Mouse (Mus musculus) heart, adult 2 months (tissue): ENCODE results near the gene Crlf3. TPM values are rescaled to one million over a fixed set of nuclear protein-coding genes. Genes with fewer than 3 reads are reported as not detected.
"Not testable (repeated sequence)": the region's sequence is repeated elsewhere in the genome, so short reads cannot be mapped to it uniquely, and the experiment has no call there.

Experiments
- DNase-seq, 2 experiments: peaks; one replicate each; pipeline ENCODE4 v3.0.0; 2021
- H3K27ac ChIP-seq: fragments of 200-600 bp; 2 replicates; pipeline ENCODE4 v1.8.1; 2022
- H3K27me3 ChIP-seq: fragments of 200-500 bp; 2 replicates; pipeline ENCODE4 v1.6.1; 2012; ENCODE audit warnings: mild to moderate bottlenecking, low read length, inconsistent platforms, mixed read lengths; ENCODE audit not compliant: control insufficient read depth, insufficient read depth
- H3K36me3 ChIP-seq: fragments of 200-500 bp; 2 replicates; pipeline ENCODE4 v1.6.1; 2012; ENCODE audit warnings: low read length, inconsistent platforms; ENCODE audit not compliant: control insufficient read depth, insufficient read depth
- H3K4me1 ChIP-seq: fragments of 200-500 bp; 2 replicates; pipeline ENCODE4 v1.6.1; 2011; ENCODE audit warnings: low read length; ENCODE audit not compliant: control insufficient read depth, insufficient read depth
- H3K4me3 ChIP-seq: fragments of 200-600 bp; 2 replicates; pipeline ENCODE4 v1.8.1; 2022
- H3K79me2 ChIP-seq: fragments of 200-500 bp; replicated peaks from 2 replicates; pipeline ENCODE4 v1.6.1; 2012; ENCODE audit warnings: mild to moderate bottlenecking, inconsistent platforms, low read length, moderate library complexity, mixed read lengths; ENCODE audit not compliant: control insufficient read depth, insufficient read depth
- H3K9ac ChIP-seq: fragments of 200-500 bp; 2 replicates; pipeline ENCODE4 v1.6.1; 2012; ENCODE audit warnings: low read depth, mild to moderate bottlenecking, control low read depth, inconsistent platforms, low read length, mixed read lengths
- CTCF ChIP-seq: fragments of 200-600 bp; IDR thresholded peaks from 2 replicates; pipeline ENCODE4 v1.8.1; 2022; ENCODE audit warnings: antibody characterized with exemption, mild to moderate bottlenecking, moderate library complexity
- EP300 ChIP-seq: fragments of 200-500 bp; IDR thresholded peaks from 2 replicates; pipeline ENCODE4 v1.6.1; 2011; ENCODE audit warnings: low read depth, low read length, control low read depth; ENCODE audit not compliant: insufficient read depth
- POLR2A ChIP-seq: fragments of 200-500 bp; IDR thresholded peaks from 2 replicates; pipeline ENCODE4 v1.6.1; 2011; ENCODE audit warnings: mild to moderate bottlenecking, low read depth, low read length, control low read depth; ENCODE audit not compliant: insufficient read depth
- WGBS: fragments of 180-500 bp; shearing (Covaris S2); methylation state at CpG from one replicate; pipeline ENCODE4 v1.1.7; 2018; 5-methylcytosine and 5-hydroxymethylcytosine counted together
- intact Hi-C: fragments of 180-260 bp; cut with DNase I; formaldehyde crosslinking; loops from one replicate; pipeline ENCODE4 v1.15.1; 2025
- polyA plus RNA-seq: library from polyadenylated mRNA; depleted of rRNA; stranded (reverse); fragments of >200 nt; gene quantifications from 2 replicates; pipeline ENCODE4 v1.2.3, GENCODE M21; 2012
- total RNA-seq, 2 experiments: library from RNA; stranded (reverse); gene quantifications; 2 replicates each; pipeline ENCODE4 v1.2.3; 2021

Crlf3 gene
- total and polyA plus RNA-seq, 3 experiments: 8.0 to 10.9 (median 10.8) TPM

GRCm38 (mm10) chr11:80075608-80076277, 5.0 kb downstream of the Crlf3 start:
- peaks cover 4% of the 10 kb centered on the region for H3K4me1 ChIP-seq
- peaks cover 9% of the 10 kb centered on the region; the same call in 1 of the 2 replicates for H3K79me2 ChIP-seq
- no peak overlapping the region for H3K9ac ChIP-seq
- peaks cover 7% of the 10 kb centered on the region for H3K36me3 ChIP-seq
- no peak overlapping the region for H3K4me3 ChIP-seq
- intact Hi-C loops: no loop called here
- no peak overlapping the region for H3K27ac ChIP-seq
- no peak for DNase-seq
- TF ChIP-seq CTCF (no peak), EP300 (no peak), POLR2A (no peak)
- 86% methylated on average over 5 of the region's 5 CpGs for WGBS
- no peaks in the 10 kb centered on the region for H3K27me3 ChIP-seq

GRCm38 (mm10) chr11:80072365-80072764, 8.4 kb downstream of the Crlf3 start:
- TF ChIP-seq POLR2A (no peak), EP300 (no peak), CTCF (no peak)
- no peak for DNase-seq
- H3K27ac ChIP-seq: no peak overlapping the region
- H3K4me3 ChIP-seq: no peak overlapping the region
- H3K36me3 ChIP-seq: peaks cover 3% of the 10 kb centered on the region
- H3K27me3 ChIP-seq: no peaks in the 10 kb centered on the region
- peaks cover 7% of the 10 kb centered on the region; the same call in 1 of the 2 replicates for H3K79me2 ChIP-seq
- WGBS: 51% methylated on average over 3 of the region's 3 CpGs
- intact Hi-C loops: no loop called here
- H3K4me1 ChIP-seq: peaks cover 5% of the 10 kb centered on the region
- no peak overlapping the region for H3K9ac ChIP-seq

- Histone ChIP-seq H3K79me2 (peaks cover 6% of the 10 kb centered on the region; the same call in 1 of the 2 replicates), H3K27me3 (no peaks in the 10 kb centered on the region), H3K9ac (no peak overlapping the region), H3K4me3 (no peak overlapping the region), H3K27ac (no peak overlapping the region), H3K36me3 (peaks cover 3% of the 10 kb centered on the region), H3K4me1 (peaks cover 5% of the 10 kb centered on the region)
- WGBS: 91% methylated on average over 2 of the region's 2 CpGs
- no peak for TF ChIP-seq CTCF
- TF ChIP-seq EP300: no peak
- intact Hi-C loops: no loop called here
- no peak for DNase-seq
Measured at GRCm38 (mm10) chr11:80071039-80071438, 9.8 kb downstream of the Crlf3 start.

- WGBS: 52% methylated on average over 3 of the region's 3 CpGs
- no peak overlapping the region for H3K4me3 ChIP-seq
Measured at GRCm38 (mm10) chr11:80069815-80070214, 11.0 kb downstream of the Crlf3 start.

GRCm38 (mm10) chr11:80067558-80067957, 13.2 kb downstream of the Crlf3 start:
- Histone ChIP-seq H3K79me2 (peaks cover 3% of the 10 kb centered on the region; the same call in 1 of the 2 replicates), H3K4me1 (peaks cover 5% of the 10 kb centered on the region), H3K4me3 (no peak overlapping the region), H3K9ac (no peak overlapping the region), H3K36me3 (peaks cover 5% of the 10 kb centered on the region), H3K27me3 (no peaks in the 10 kb centered on the region), H3K27ac (no peak overlapping the region)
- no peak for DNase-seq
- no peak for TF ChIP-seq CTCF
- TF ChIP-seq EP300: no peak
- TF ChIP-seq POLR2A: no peak
- intact Hi-C loops: no loop called here
- 68% methylated on average over 5 of the region's 5 CpGs for WGBS

More at GRCm38 (mm10) chr11:80069815-80070214, 11.0 kb downstream of the Crlf3 start:
- TF ChIP-seq CTCF (no peak), POLR2A (no peak), EP300 (no peak)
- no peaks in the 10 kb centered on the region for H3K27me3 ChIP-seq
- H3K4me1 ChIP-seq: peaks cover 5% of the 10 kb centered on the region
- intact Hi-C loops: no loop called here
- H3K79me2 ChIP-seq: peaks cover 6% of the 10 kb centered on the region; the same call in 1 of the 2 replicates
- no peak overlapping the region for H3K27ac ChIP-seq
- no peak overlapping the region for H3K9ac ChIP-seq
- no peak for DNase-seq
- peaks cover 3% of the 10 kb centered on the region for H3K36me3 ChIP-seq

GRCm38 (mm10) chr11:80066373-80066772, 14.4 kb downstream of the Crlf3 start:
- WGBS: 83% methylated on average over 4 of the region's 4 CpGs
- peak; percentile 53 for TF ChIP-seq CTCF
- H3K9ac ChIP-seq, H3K27ac ChIP-seq, H3K27me3 ChIP-seq, DNase-seq, H3K4me3 ChIP-seq, intact Hi-C loops, H3K4me1 ChIP-seq, H3K36me3 ChIP-seq, H3K79me2 ChIP-seq: not testable (repeated sequence)
